Mouse (Mus musculus) thymus, postnatal 10 days (tissue): ENCODE results near the gene Ccdc88b.

ENCODE experiments used
- DNase-seq, 2 experiments: peaks; one replicate each; pipeline ENCODE4 v3.0.0; 2021; ENCODE audit warnings: low spot score in 2 of 2

Ccdc88b gene

DNA sequence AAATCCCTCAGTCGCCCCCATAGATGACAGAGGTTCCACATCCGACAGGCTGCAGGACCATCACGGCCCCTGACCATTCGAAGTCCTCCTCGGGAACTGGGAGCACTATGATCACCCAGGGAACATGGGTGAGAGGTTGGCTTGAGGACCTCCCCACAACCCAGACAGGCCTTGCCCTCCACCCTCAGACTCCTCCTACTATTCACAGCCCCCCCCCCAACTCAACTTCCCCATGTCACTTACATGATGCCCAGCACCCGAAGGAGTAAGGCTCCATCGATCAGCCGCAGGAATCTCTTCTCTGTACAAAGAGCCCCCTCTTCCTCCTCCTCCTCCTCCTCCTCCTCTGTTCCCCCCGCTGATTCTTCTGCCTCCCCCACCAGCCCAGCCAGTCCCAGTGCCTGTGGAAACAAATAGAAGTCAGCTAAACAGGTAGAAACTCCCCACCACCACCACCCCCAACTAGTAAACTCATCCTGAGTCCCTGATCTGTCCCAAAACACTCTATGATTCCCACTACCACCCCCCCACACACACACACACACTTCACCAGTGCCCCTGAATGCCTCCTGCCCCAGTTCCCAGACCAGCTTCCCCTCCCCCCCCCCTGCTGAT is 513 bp downstream of the Ccdc88b start:
- DNase-seq = no peak

GRCm38 (mm10) chr19:6857003-6857360 is 1.0 kb downstream of the Ccdc88b start:
- DNase-seq = no peak

DNA sequence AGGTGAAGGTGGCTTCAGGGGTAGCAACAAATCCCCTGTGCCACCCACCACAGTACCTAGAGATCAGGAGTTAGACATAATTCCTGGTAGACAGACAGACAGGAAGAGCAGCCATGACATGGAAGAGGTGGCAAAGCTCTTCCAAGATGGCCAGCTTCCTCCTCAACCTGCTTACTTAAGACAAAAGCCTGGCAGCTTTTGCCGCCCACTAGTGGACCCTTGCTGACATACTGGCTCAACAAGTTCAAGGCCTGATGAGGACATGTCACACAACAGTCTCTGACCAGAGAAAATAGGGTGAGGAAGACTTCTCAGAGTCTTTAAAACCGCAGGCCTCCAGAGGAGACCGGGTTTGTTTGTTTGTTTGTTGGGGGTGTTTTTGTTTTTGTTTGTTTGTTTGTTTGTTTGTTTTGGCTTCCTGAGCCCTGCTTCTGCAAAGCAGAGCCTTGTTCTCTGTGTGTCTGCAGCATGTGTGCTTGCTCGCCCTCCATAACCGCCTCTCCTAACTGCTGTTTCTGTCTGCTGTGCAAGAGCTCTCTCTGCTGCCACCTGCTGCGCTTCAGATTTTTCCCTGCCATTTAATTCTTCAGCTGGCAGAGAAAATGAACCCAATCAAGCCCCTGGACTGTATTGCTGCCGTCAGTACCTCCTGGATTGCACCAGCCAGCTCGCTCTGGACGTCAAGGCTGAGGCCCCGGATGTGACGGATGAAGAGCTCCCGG is 1.6 kb downstream of the Ccdc88b start:
- DNase-seq = peak; percentile 51 to 67

GRCm38 (mm10) chr19:6855225-6856031 is 2.6 kb downstream of the Ccdc88b start:
- DNase-seq = no peak

GRCm38 (mm10) chr19:6854658-6855057 is 3.4 kb downstream of the Ccdc88b start:
- no peak for DNase-seq

DNA sequence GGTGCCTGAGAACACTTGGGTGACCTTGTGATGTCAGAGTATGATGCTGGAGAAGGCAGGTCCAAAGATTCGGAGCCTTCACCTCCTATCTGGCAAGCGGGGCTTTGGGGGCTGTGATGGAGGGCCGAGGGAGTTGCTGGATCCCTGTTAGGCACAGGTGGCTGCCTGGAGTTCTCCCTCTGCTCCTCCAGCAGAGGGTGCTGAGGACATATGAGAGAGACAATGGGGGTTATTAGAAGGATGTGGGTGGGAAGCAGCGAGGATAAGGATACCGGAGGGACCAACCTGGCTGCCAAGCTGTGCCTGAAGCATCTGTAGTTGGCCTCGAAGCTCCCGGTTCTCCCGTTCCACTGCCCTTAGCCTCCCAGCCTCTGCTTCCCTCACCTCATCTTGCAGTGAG is 4.1 kb downstream of the Ccdc88b start:
- DNase-seq = no peak

DNA sequence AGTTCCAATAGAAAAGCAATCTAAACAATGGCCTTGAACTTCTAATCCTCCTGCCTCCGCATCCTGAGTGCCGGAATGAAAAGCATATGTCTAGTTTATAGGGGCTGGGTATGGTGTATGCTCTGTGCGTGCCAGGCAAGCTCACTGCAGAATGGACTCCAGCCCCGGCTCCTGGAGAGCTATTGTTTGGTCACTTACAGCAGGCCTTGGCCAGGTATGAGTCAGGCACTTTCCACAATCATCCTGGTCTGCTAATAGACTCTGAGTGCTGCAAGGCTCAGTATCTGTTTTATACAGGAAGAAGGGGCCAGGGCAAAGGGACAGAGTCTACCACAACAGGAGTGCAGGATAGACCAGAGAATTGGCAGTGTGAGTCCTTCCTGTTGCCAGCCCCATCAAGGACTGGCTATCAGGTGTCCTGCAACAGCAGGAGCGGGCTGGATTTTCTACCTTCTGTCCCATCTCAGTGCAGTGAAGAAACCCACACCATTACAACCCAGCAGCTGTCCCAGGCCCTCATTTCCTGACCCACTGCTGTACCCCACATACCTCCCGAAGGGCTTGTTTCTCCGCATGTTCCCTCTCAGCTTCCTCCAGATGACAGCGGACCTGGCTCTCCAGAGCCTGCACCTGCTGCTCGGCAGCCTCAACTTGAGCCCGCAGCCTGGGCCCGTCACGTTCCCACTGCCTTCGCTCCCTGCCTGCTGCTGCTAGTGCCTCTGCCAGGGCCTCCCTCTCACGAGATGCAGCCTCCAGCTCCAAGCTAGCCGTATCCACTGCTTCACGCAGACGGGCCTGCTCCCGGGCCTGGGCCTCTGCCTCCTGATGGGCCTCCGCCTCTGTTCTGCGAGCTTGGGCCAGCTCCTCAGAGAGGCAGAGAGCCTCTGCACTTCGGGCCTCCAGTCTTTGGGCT is 5.4 kb downstream of the Ccdc88b start:
- no peak for DNase-seq

GRCm38 (mm10) chr19:6851497-6851896 is 6.5 kb downstream of the Ccdc88b start:
- no peak for DNase-seq

- peak in 1 of 2 experiments; percentile 3 for DNase-seq
Measured at GRCm38 (mm10) chr19:6849506-6850068, 8.4 kb downstream of the Ccdc88b start.

DNA sequence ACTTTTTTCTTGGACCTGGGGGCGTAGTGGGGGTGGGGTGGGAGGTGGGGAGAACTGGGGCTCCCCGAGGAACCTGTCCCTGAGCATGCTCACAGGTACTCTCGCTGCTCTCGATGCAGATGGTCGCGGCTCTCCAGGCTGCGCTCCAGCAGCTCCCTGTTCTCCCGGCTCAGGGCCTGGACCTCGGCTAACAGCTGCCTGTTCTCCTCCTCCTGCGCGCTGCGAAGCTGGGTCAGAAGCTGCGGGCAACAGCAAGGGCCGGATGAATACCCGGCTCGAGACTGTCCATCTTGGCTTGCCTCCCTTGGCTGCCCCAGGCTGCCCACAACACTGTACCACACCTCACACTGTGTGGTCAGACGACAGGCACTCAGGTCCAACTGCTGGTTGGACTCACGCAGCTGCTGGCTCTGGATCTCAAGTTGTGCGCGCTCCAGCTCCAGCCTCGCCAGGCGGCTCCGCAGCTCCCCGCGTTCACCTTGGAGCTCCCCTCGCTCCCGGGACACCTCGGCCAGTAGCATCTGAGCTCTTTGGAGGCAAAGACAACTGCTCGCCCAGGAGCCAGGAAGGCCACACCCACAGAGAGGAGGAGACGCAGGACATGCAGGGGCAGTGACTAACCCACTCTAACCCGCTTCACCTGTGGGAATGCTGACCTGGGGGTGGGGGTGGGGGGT is 10.0 kb downstream of the Ccdc88b start:
- no peak for DNase-seq

GRCm38 (mm10) chr19:6846050-6846449 is 12.0 kb downstream of the Ccdc88b start:
- DNase-seq = no peak

DNA sequence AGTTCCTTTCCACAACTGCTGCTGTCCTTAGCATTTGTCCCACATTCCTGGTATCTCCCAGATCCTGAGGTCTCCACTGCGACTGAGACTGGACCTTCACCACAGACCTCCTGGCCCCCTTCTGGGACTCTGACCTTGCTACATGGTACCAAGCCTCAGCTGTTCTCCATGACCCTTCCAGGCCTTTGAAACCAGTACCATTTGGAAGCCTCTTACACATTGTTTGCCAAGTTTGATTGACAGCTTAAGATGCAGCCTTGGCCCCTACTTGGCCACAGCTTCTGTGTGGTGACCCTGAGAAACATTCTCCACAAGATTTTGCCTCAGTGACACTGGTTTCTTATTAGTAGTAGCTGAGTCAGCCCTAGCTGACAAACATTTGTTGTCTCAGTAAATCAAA is 15.7 kb downstream of the Ccdc88b start:
- no peak for DNase-seq

DNA sequence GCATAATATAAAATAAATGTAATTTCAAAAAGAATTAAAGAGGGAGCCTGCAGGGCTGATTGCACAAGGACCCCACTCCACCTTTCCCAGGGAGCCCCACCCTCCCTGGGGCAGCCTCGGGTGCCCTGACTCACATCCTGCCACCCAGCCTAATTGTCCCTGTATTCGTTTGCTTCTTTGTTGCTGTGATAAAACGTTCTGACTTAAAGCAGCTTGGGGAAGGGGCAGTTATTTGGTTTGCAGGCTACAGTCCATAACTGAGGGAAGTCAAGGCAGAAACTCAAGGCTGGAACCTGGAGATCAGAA is 16.8 kb downstream of the Ccdc88b start:
- DNase-seq = no peak

- peak in 1 of 2 experiments; percentile 55 for DNase-seq
Measured at GRCm38 (mm10) chr19:6840475-6841291, 17.3 kb downstream of the Ccdc88b start, which contains the start of gene Rps6ka4. TSS of gene Rps6ka4 (minus strand) at chr19:6840636.

DNA sequence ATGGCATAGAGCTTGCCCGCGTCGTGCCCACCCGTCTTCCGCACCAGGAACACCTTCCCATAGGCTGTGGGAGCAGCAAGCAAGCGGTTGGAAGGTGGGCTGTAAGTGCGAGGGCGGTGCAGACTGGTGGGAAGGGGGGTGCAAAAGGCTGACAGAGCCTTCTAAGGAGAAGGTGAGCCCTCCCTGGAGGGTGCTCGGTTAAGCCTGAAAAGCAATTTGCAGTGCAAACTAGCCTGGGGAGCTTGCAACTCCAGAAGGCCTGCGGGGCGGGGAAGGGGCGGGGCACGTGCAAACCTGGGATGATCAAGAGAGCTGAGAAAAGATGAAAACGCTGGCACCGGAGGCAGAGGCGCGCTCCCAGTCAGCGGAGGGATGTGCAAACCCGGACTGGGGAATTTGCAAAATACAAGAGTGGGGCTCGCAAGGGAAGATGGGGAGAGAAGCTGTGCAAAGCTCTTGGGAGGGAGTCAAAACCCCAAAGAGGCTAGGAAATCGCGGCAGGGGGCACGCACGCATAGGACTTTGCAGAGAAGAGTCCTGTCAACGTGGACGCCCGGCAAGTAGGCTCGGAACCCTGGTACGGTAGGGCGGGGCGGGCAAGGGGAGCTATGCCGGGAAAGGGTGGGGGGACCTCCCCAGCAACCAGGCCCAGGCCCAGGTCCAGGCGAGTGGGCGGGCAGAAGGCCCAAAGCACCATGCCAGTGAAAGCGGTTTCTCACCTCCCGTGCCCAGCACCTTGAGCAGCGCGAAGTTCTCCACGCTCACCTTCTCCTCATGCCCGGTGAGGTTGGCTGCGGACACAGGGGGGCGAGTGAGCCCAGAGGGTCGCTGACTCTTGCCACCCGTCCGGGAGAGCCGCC is 18.2 kb downstream of the Ccdc88b start:
- peak in 1 of 2 experiments; percentile 22 for DNase-seq

DNA sequence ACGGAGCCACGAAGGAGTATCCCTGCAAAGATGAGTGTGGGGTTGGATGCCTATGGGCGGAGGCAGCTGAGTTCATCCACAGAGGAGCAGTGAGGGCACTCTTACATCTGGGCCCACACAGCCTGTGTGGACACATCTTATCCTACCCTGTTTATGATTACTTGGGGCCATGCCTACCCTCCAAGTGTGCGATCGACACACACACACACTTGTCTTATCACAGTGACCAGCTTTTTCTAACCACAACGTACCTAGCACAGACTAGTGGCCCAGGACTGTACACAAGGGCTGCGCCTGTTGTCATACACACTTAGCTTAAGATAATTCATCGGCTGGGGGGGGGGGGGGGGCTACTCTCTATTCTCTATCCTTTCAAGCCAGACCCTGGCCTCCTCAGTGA is 25.6 kb downstream of the Ccdc88b start:
- no peak for DNase-seq

DNA sequence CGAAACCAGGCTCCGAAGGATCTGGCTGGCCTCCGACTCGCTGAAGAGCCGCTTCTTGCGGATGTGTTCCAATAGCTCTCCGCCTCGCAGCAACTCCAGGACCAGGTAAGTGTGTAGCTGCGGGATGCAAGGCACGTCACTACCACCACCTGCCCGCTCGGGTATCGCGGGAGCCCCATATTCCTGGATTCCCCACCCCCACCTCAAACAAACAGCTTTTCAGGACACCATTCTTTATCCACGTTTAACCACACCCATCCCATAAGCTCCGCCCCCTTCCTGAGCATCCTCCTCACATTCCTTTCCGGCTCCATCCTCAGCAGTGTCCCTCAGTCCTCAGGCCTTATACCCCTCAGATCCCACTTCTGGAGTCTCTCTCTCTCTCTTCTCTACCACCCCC is 26.7 kb downstream of the Ccdc88b start:
- no peak for DNase-seq

- DNase-seq = no peak
Measured at GRCm38 (mm10) chr19:6830556-6831316, 27.3 kb downstream of the Ccdc88b start.
